8 mouse cellular contexts compared by ENCODE assay signal in genomic region chr1:20890941-20891399, GRCm38 (mm10). TPM values are rescaled to one million over a fixed set of nuclear protein-coding genes. Genes with fewer than 3 reads are reported as not detected.
DNase-seq lines count a peak whose midpoint lies in the region; ATAC-seq and TF ChIP-seq lines count a peak whose summit lies in the region.

No protein-coding gene starts in this region.

- under 1% methylated on average over 20 of the region's 20 CpGs for WGBS in hindbrain, postnatal 0 days

- ATAC-seq in hindbrain, postnatal 0 days, result peak; percentile 80

- peak overlapping the region; percentile 66 for H3K4me3 ChIP-seq in hindbrain, postnatal 0 days (ENCODE audit: low read length)
- H3K4me3 ChIP-seq in left cerebral cortex, adult 2 months, result peak overlapping the region; percentile 96

- H3K27ac ChIP-seq in hindbrain, postnatal 0 days, result peak overlapping the region; percentile 86
- peak overlapping the region; percentile 94 for H3K27ac ChIP-seq in left cerebral cortex, adult 2 months

- H3K36me3 ChIP-seq in hindbrain, postnatal 0 days (ENCODE audit: insufficient read depth, low read length), result no peaks in the 10 kb centered on the region

- peak overlapping the region; percentile 81 for H3K4me2 ChIP-seq in hindbrain, postnatal 0 days (ENCODE audit: low read depth, low read length)

- no peaks in the 10 kb centered on the region for H3K4me1 ChIP-seq in hindbrain, postnatal 0 days (ENCODE audit: insufficient read depth, low read length)

- peak; percentile 78 for DNase-seq in Muller cell, postnatal 12 days (ENCODE audit: inconsistent ontology term)
- peak; percentile 82 to 86 for DNase-seq in cerebellum, postnatal 10 days
- DNase-seq in gastrocnemius, adult 18-20 months (ENCODE audit: low spot score), result peak; percentile 33
- peak; percentile 77 for DNase-seq in hindbrain, postnatal 0 days (ENCODE audit: low spot score)
- peak; percentile 73 to 77 for DNase-seq in left cerebral cortex, adult 2 months (ENCODE audit: extremely low spot score in 1 of 2, low spot score in 2 of 2)
- DNase-seq in lung, postnatal 4 days, result peak; percentile 69 to 73
- peak; percentile 73 for DNase-seq in retina, postnatal 1 day
- DNase-seq in thymus, postnatal 4 days, result peak; percentile 74

- H3K9ac ChIP-seq in hindbrain, postnatal 0 days (replicated peaks; ENCODE audit: low read length), result peak overlapping the region; percentile 72

- TF ChIP-seq CTCF in hindbrain, postnatal 0 days (IDR thresholded peaks at IDR 0.05; ENCODE audit: low read depth), result peak; percentile 67
- TF ChIP-seq CTCF in left cerebral cortex, adult 2 months (IDR thresholded peaks at IDR 0.05), result peak; percentile 57

- H3K27me3 ChIP-seq in hindbrain, postnatal 0 days (ENCODE audit: insufficient read depth, low read length), result no peaks in the 10 kb centered on the region

- intact Hi-C loops in left cerebral cortex, adult 2 months (cut with DNase I), result loop anchor here (2.0 to 5.0 kb wide), 4 partner anchors 44 to 279 kb away; partner anchors contain the start of gene Mcm3

- no peaks in the 10 kb centered on the region for H3K9me3 ChIP-seq in hindbrain, postnatal 0 days (ENCODE audit: low read length)

RNA-seq across cellular contexts. Expression of gene Paqr8, which starts 0.6 kb away (rescaled TPM):
- under 1 TPM; 0.73 to 0.76 TPM for total RNA-seq in gastrocnemius, adult 18-20 months (2021)
- 187 and 212 TPM in 2 replicates for total RNA-seq in hindbrain, postnatal 0 days (2014; rRNA removed)
- polyA plus RNA-seq in hindbrain, postnatal 0 days (2015; fragmentation: Nextera tagmentation; extraction: Ambion mirVana), result 47.8 and 51.6 TPM in 2 replicates
- total RNA-seq in left cerebral cortex, adult 2 months (2021), result 100 to 1,000 TPM; 128 to 135 TPM

Comparison
In these comparisons a context has a peak if more than half of its experiments do, and no peak if none do; other contexts are left out.
1. Peak in every context shown above with its lines: DNase-seq, ATAC-seq, H3K4me3 ChIP-seq and H3K27ac ChIP-seq.
2. DNase-seq: peak in every context shown above with its lines; median percentile 84 in cerebellum, postnatal 10 days; 78 in Muller cell, postnatal 12 days; 77 in hindbrain, postnatal 0 days; 75 in left cerebral cortex, adult 2 months; 74 in thymus, postnatal 4 days; 73 in retina, postnatal 1 day; 71 in lung, postnatal 4 days; 33 in gastrocnemius, adult 18-20 months.
3. RNA of gene Paqr8, which starts 0.6 kb away (total RNA-seq): 187 to 212 TPM in hindbrain, postnatal 0 days and 128 to 135 TPM in left cerebral cortex, adult 2 months; 0.73 to 0.76 TPM in gastrocnemius, adult 18-20 months; every median in the first group is over 10 times any median in the second.